Mouse (Mus musculus): ENCODE data around the gene Ift81. TPM values are rescaled to one million over a fixed set of nuclear protein-coding genes. Genes with fewer than 3 reads are reported as not detected.
A peak's percentile ranks its signal among the peaks of the same experiment; 100 is the strongest.

Ift81 gene
- total RNA-seq, 2 experiments from 2014 or later = 9.7 to 19.0 TPM

DNA sequence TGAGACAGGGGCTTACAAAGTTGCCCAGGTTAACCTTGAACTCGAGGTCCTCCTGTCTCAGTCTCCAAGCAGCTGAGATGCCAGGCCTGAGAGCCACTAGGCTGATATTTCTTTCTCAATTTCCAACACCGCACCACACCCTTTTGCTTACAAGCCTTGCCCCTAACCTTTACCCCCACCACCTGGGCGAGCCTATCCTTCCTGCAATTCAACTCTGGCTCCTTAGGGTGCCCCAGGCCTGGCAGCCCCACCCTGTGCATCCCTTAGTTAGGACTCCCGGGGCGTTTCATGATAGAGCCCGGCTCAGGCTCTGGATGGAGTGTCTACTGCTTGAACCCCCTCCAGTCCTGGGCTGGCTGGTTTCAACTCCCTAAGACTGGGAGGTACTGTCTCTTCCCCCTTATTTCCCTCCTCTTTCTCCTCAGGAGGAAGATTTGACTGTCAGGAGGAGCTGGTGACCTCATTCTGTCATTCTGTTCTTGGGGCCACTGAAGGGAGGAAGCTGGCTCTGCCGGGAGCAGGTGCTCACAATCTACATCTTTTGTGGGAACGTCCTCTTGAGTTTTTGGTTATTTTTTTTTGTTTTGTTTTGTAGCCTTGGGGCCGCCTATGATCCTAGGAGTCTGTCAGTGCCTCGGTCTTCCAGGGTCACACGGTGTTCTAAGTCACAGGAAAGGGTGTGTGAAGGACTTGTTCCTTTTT is 98.1 kb downstream of the Ift81 start:
- no peak for DNase-seq

GRCm38 (mm10) chr5:122514127-122514521 is 100.2 kb downstream of the Ift81 start:
- DNase-seq = no peak

GRCm38 (mm10) chr5:122513421-122514126 is 100.7 kb downstream of the Ift81 start:
- no peak for DNase-seq

- no peak for DNase-seq
Observed at GRCm38 (mm10) chr5:122512011-122512410, 102.3 kb downstream of the Ift81 start.

GRCm38 (mm10) chr5:122511405-122511804 is 102.9 kb downstream of the Ift81 start:
- peak; percentile 37 to 44 for DNase-seq

GRCm38 (mm10) chr5:122510651-122511157 is 103.6 kb downstream of the Ift81 start:
- peak; percentile 38 to 56 for DNase-seq

DNA sequence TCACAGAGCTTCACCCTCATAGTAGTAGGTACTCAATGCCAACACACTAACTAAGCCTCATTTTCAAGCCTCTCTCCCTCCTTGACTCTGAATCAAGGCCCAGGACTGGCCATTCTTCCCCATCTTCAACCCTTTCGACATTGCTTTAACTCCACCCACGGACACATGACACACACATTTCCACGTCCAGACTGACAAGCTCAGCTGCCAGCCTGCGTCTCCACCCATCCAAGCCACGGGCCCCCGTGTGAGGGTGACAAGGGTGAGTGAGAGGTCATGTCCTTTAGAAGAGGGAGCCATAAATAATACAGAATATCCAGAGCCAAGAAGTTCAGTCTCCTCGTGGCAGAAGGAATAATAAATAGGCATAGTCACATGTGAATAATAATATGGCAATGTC is 104.7 kb downstream of the Ift81 start:
- no peak for DNase-seq

- DNase-seq = no peak
Observed at GRCm38 (mm10) chr5:122508861-122509306, 105.4 kb downstream of the Ift81 start.

- no peak for DNase-seq
Observed at GRCm38 (mm10) chr5:122507396-122507795, 106.9 kb downstream of the Ift81 start.

DNA sequence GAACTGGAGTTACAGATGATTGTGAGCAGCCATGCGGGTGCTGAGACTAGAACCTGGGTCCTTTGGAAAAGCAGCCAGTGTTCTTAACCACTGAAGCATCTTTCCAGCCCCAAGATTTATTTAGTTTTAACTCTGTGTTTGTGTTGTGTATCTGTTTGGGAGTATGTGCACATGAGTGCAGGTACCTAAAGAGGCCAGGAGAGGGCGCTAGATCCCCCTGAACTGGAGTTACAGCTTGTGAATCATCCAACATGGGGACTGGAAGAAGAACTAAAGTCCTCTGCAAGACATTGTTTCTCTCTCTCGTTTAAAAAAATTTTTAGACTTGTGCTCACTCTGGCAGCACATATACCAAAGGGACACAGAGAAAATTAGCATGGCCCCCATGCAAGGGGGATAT is 107.9 kb downstream of the Ift81 start:
- no peak for DNase-seq

- DNase-seq = no peak
Observed at GRCm38 (mm10) chr5:122505554-122505953, 108.8 kb downstream of the Ift81 start.

DNA sequence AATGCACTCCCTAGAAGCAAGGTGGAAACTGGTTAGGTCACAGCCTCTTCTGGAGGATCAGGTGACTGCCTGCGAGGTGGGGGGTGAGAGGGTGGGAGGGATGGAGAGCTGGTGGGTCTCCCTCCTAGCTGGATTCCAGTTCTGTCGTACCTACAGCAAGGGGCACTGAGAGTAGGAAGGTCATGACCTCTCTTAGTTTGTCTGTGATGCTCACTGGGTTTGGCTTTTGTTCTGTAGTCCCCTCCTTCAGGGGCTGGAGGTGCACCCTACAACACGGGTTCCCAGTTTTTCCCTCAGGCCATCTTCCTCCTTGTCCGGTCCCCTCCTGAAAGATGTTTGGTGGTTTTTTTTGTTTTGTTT is 110.6 kb downstream of the Ift81 start:
- DNase-seq = no peak

DNA sequence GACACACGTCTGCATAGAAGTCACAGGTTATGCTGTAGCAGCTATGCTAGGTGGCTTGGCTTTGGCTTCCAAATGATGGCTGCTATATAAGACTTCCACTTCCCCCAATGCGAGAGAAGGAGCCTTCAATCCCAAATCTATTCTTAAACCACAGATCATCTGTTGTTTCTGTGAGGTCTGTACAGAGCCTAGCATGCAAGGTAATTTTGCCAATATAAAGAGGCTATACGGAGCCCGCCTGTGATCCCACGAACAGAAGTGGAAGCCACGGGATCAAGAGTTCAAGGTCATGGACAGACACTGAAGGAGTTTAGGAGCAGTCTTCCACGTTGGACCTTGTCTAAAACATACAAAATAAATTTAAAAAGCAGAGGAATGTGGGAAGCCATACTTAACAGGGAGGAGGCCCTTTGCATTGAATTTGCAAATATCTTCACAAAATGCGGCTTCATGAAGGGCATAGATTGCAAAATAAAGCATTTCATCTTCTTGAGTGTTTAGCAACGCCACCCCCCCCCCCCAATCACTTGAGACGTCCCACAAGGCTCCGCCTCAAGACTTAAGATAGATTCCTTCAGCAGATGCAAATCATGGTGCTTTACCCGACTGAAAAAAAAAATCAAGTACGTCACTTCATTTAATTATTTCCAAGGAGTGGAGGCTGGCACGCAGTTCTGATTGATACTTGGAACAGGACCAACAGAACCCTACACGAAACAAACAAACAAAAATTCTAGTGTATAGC is 111.1 kb downstream of the Ift81 start:
- DNase-seq = no peak

DNA sequence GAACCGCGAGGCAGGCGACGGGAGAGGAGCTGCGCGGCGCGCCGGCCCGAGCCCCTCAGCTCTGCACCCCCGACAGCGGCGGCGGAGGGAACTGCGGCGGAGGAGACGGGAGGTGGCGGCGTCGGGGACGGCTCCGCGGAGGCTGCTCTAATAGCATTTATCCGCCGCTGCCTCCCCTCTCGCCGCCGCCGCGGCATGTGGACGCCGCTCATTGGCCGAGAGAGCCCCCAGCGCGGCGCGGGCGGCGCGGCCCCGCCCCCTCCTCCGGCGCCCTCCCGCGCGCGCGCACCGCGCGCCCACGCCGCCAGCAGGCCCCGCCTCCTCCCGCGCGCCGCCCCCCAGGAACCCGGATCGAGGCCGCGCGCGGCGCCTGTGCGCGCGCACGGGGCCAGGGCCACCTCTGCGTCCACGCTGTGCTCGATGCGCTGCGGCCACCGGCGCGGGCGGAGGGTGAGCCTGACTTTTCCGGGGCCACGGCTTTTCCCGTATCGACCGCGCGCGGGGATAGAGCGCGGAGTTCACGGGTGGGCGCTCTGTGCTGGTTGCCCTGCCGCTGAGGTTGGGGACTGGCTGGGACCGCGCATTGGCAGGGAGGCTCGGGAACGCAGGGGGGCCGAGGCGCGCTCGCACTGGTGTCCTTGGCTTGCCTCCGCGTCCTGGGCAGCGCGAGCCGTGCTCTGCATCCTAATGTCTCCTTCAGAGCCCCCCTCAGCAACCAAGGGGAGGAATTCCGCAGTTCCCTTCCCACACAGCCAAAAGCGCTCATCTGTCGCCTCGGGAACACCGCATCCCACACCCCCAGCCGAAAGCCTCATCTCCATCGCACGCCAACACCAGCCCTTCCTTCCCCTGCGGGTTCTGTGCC is 112.0 kb downstream of the Ift81 start, which contains the start of gene Atp2a2:
Gene Atp2a2, minus strand, starts transcription at position 149 of the 865 bp plus-strand sequence.
- DNase-seq = peak; percentile 94 to 96

DNA sequence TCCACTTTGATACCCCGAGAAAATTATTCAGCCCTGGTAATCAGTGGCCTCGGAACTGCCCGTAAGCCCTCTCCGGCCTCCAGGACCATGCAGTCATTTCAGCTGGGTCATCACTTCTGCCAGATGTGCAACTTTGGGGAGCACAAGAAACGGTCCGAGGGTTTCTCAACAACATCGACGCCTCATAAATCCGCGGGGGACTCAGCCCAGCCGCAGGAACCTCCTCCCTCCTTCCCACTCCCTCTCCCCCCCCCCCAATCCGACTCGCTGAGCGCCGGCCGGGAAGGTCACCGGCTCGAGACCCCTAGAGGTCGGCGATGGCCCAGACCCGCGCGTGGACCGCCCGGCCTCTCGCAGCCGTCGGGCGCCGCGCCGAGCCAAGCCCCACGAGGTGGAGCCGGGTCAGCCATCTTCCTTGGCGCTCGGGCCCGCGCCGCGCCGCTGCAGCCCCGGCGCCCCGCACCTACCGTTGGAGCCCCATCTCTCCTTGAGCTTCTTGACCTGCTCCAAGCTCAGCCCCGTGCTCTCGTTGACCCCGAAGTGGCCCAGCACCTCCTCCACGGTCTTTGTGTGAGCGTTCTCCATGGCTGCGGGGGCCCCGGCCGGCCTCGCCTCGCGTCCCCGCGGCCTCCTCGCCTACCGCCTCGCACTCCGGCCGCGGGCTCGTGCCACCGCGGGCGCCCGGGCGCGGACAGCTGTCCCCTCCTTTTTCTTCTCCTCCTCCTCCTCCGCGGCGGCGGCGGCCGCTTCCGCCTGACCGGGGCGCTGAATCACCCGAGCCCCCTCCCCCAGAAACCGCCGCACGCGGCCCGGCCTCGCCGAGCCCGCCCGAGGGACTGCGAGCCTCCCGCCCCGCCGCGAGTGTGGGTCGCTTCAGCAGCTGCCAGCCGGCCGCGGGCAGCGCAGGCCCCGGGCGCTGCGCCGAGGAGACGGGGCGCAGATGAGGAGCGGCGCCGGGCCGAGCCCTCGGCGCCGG is 112.9 kb downstream of the Ift81 start:
- peak; percentile 69 to 82 for DNase-seq

DNA sequence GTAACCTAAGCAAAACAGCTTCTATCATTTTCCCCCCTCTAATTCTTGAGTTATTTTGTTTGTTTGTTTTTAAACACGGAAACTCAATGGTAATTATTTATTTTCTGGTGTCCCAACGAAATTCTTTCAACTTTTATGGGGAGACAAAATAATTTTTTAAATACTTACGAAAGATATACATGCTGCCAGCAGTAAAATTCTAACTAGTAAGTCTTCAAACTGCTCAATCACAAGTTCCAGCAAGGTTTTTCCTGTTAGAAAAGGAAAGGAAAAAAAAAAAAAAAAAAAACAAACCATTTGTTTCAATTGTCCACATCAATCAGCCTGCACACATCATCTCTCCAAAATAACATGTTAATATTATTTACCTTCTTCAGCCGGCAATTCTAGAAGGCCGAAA is 113.8 kb downstream of the Ift81 start:
- DNase-seq = no peak
